Mouse (Mus musculus) embryonic facial prominence, embryonic 11.5 days (tissue): ENCODE results near the gene Sik1. TPM values are rescaled to one million over a fixed set of nuclear protein-coding genes. Genes with fewer than 3 reads are reported as not detected.
A peak's percentile ranks its signal among the peaks of the same experiment; 100 is the strongest.

Experiments used
- ATAC-seq: fragments of 200-750 bp; cut with Nextera tagmentation; replicated peaks from 2 replicates; pipeline ENCODE4 v1.8.0; 2017; ENCODE audit warnings: low read depth; ENCODE audit not compliant: insufficient number of reproducible peaks, low FRiP score, low TSS enrichment
- DNase-seq: peaks from one replicate; pipeline ENCODE4 v3.0.0-alpha.2; 2015; ENCODE audit warnings: low spot score
- H3K27ac ChIP-seq: fragments of 300-500 bp; sonication (generic); replicated peaks from 2 replicates; pipeline ENCODE4 v1.5.1; 2014; ENCODE audit warnings: mild to moderate bottlenecking, low read depth, low read length, control low read depth
- H3K27me3 ChIP-seq: fragments of 300-500 bp; sonication (generic); 2 replicates; pipeline ENCODE4 v1.6.1; 2014; ENCODE audit warnings: mild to moderate bottlenecking, low read length, moderate library complexity, mixed read lengths; ENCODE audit not compliant: control insufficient read depth, insufficient read depth
- H3K36me3 ChIP-seq: fragments of 300-500 bp; sonication (generic); replicated peaks from 2 replicates; pipeline ENCODE4 v1.6.1; 2014; ENCODE audit warnings: low read depth, mild to moderate bottlenecking, low read length, moderate library complexity, mixed read lengths; ENCODE audit not compliant: control insufficient read depth, insufficient read depth
- H3K4me1 ChIP-seq: fragments of 300-500 bp; sonication (generic); 2 replicates; pipeline ENCODE4 v1.6.1; 2014; ENCODE audit warnings: low read length, mixed read lengths; ENCODE audit not compliant: control insufficient read depth, insufficient read depth
- H3K4me2 ChIP-seq: fragments of 300-500 bp; sonication (generic); 2 replicates; pipeline ENCODE4 v1.6.1; 2014; ENCODE audit warnings: low read depth, mild to moderate bottlenecking, control low read depth, low read length, moderate library complexity
- H3K4me3 ChIP-seq: fragments of 300-500 bp; sonication (generic); 2 replicates; pipeline ENCODE4 v1.5.1; 2014; ENCODE audit warnings: low read depth, low read length, control low read depth
- H3K9ac ChIP-seq: fragments of 300-500 bp; sonication (generic); replicated peaks from 2 replicates; pipeline ENCODE4 v1.6.1; 2014; ENCODE audit warnings: mild to moderate bottlenecking, control low read depth, low read length
- H3K9me3 ChIP-seq: fragments of 300-500 bp; sonication (generic); replicated peaks from 2 replicates; pipeline ENCODE4 v1.6.1; 2016; ENCODE audit warnings: mild to moderate bottlenecking, low read length, inconsistent platforms, mixed read lengths; ENCODE audit not compliant: control insufficient read depth
- WGBS: fragments of 180-500 bp; shearing (Covaris S2); extraction: QIAGEN DNeasy Blood & Tissue Kit; methylation state at CpG from one replicate; pipeline ENCODE4 v1.1.7; 2014; 5-methylcytosine and 5-hydroxymethylcytosine counted together
- polyA plus RNA-seq: library from polyadenylated mRNA; unstranded; fragments of >200 nt; fragmentation: Nextera tagmentation; extraction: Ambion mirVana; gene quantifications from 2 replicates; pipeline ENCODE4 v1.2.1, GENCODE M21; 2014

Gene Sik1
- polyA plus RNA-seq, 1 experiment from 2014 or later, result 10.5 TPM

- Histone ChIP-seq H3K9ac (no peak overlapping the region), H3K4me2 (no peak overlapping the region), H3K27ac (no peak overlapping the region), H3K27me3 (no peaks in the 10 kb centered on the region), H3K4me1 (0 out of 2 replicates have a peak, but pooled peaks cover 2% of the 10 kb centered on the region), H3K9me3 (no peaks in the 10 kb centered on the region), H3K4me3 (no peak overlapping the region), H3K36me3 (no peaks in the 10 kb centered on the region)
- no peak for ATAC-seq
- no peak for DNase-seq
- 48% methylated on average over 4 of the region's 4 CpGs for WGBS
Measured at GRCm38 (mm10) chr17:31811333-31811732, 44.3 kb downstream of the Sik1 start.

- H3K4me2 ChIP-seq, result no peak overlapping the region
- 40% methylated on average over 19 of the region's 19 CpGs for WGBS
- H3K4me3 ChIP-seq, result no peak overlapping the region
- H3K27ac ChIP-seq, result no peak overlapping the region
- 0 out of 2 replicates have a peak, but pooled peaks cover 2% of the 10 kb centered on the region for H3K4me1 ChIP-seq
- no peaks in the 10 kb centered on the region for H3K9me3 ChIP-seq
- no peaks in the 10 kb centered on the region for H3K36me3 ChIP-seq
- no peaks in the 10 kb centered on the region for H3K27me3 ChIP-seq
- DNase-seq (no peak), ATAC-seq (no peak)
- H3K9ac ChIP-seq, result peak overlapping the region; percentile 25; the same call in 1 of the 2 replicates
Measured at GRCm38 (mm10) chr17:31809894-31810293, 45.7 kb downstream of the Sik1 start.

GRCm38 (mm10) chr17:31809136-31809535, 46.5 kb downstream of the Sik1 start:
- H3K9ac ChIP-seq, result no peak overlapping the region
- 91% methylated on average over 7 of the region's 7 CpGs for WGBS
- no peak overlapping the region for H3K4me2 ChIP-seq
- DNase-seq (no peak), ATAC-seq (no peak)
- no peaks in the 10 kb centered on the region for H3K9me3 ChIP-seq
- no peaks in the 10 kb centered on the region for H3K36me3 ChIP-seq
- 0 out of 2 replicates have a peak, but pooled peaks cover 2% of the 10 kb centered on the region for H3K4me1 ChIP-seq
- H3K4me3 ChIP-seq, result no peak overlapping the region
- H3K27ac ChIP-seq, result no peak overlapping the region
- no peaks in the 10 kb centered on the region for H3K27me3 ChIP-seq

- no peak; the same call in none of the 2 replicates for ATAC-seq
- H3K27ac ChIP-seq, result peak overlapping the region; percentile 67
- H3K4me1 ChIP-seq, result 0 out of 2 replicates have a peak, but pooled peaks cover 2% of the 10 kb centered on the region
- no peaks in the 10 kb centered on the region for H3K9me3 ChIP-seq
- peak; percentile 81 for DNase-seq
- no peaks in the 10 kb centered on the region for H3K27me3 ChIP-seq
- H3K9ac ChIP-seq, result no peak overlapping the region
- H3K36me3 ChIP-seq, result no peaks in the 10 kb centered on the region
- no peak overlapping the region for H3K4me2 ChIP-seq
- WGBS, result 25% methylated on average over 10 of the region's 10 CpGs
- no peak overlapping the region for H3K4me3 ChIP-seq
Measured at GRCm38 (mm10) chr17:31808082-31808875, 47.3 kb downstream of the Sik1 start.

- Histone ChIP-seq H3K27me3 (no peaks in the 10 kb centered on the region), H3K9ac (no peak overlapping the region), H3K4me3 (no peak overlapping the region), H3K36me3 (no peaks in the 10 kb centered on the region), H3K4me2 (no peak overlapping the region), H3K27ac (no peak overlapping the region), H3K9me3 (no peaks in the 10 kb centered on the region), H3K4me1 (0 out of 2 replicates have a peak, but pooled peaks cover 2% of the 10 kb centered on the region)
- DNase-seq (no peak), ATAC-seq (no peak)
- 41% methylated on average over 3 of the region's 3 CpGs for WGBS
Measured at GRCm38 (mm10) chr17:31806496-31806895, 49.1 kb downstream of the Sik1 start.

GRCm38 (mm10) chr17:31806025-31806424, 49.6 kb downstream of the Sik1 start:
- WGBS, result 35% methylated on average over 8 of the region's 8 CpGs
- no peak for ATAC-seq
- DNase-seq, result no peak
- H3K27ac ChIP-seq, result no peak overlapping the region
- no peaks in the 10 kb centered on the region for H3K27me3 ChIP-seq
- H3K9ac ChIP-seq, result no peak overlapping the region
- H3K36me3 ChIP-seq, result no peaks in the 10 kb centered on the region
- 0 out of 2 replicates have a peak, but pooled peaks cover 2% of the 10 kb centered on the region for H3K4me1 ChIP-seq
- H3K4me2 ChIP-seq, result no peak overlapping the region
- no peaks in the 10 kb centered on the region for H3K9me3 ChIP-seq
- no peak overlapping the region for H3K4me3 ChIP-seq

GRCm38 (mm10) chr17:31805585-31805984, 50.0 kb downstream of the Sik1 start:
- ATAC-seq, result no peak
- H3K4me1 ChIP-seq, result 0 out of 2 replicates have a peak, but pooled peaks cover 2% of the 10 kb centered on the region
- H3K36me3 ChIP-seq, result no peaks in the 10 kb centered on the region
- no peak for DNase-seq
- H3K9me3 ChIP-seq, result no peaks in the 10 kb centered on the region
- no peaks in the 10 kb centered on the region for H3K27me3 ChIP-seq
- WGBS, result 74% methylated on average over 3 of the region's 4 CpGs
- no peak overlapping the region for H3K9ac ChIP-seq
- H3K4me2 ChIP-seq, result no peak overlapping the region
- H3K27ac ChIP-seq, result no peak overlapping the region
- H3K4me3 ChIP-seq, result no peak overlapping the region

- H3K9ac ChIP-seq, result no peak overlapping the region
- no peak for ATAC-seq
- no peak for DNase-seq
- H3K4me2 ChIP-seq, result no peak overlapping the region
- H3K4me3 ChIP-seq, result no peak overlapping the region
- H3K27me3 ChIP-seq, result no peaks in the 10 kb centered on the region
- H3K27ac ChIP-seq, result no peak overlapping the region
- H3K4me1 ChIP-seq, result no peaks in the 10 kb centered on the region
- H3K36me3 ChIP-seq, result no peaks in the 10 kb centered on the region
- no peaks in the 10 kb centered on the region for H3K9me3 ChIP-seq
- 62% methylated on average over 7 of the region's 7 CpGs for WGBS
Measured at GRCm38 (mm10) chr17:31802272-31803017, 53.2 kb downstream of the Sik1 start.
